8 mouse cellular contexts compared by ENCODE assay signal in genomic region chr14:79089464-79089863, GRCm38 (mm10).
DNase-seq lines count a peak whose midpoint lies in the region; TF ChIP-seq lines count a peak whose summit lies in the region.

No protein-coding gene starts in this region.

- H3K4me3 ChIP-seq in olfactory bulb, adult 2 months (ENCODE audit: insufficient read depth, low read depth, low read length) = no peak overlapping the region

- DNase-seq in left cerebral cortex, adult 9 months (ENCODE audit: low spot score in 2 of 2) = peak; percentile 12 to 44
- DNase-seq in left cerebral cortex, adult 18-20 months (ENCODE audit: low spot score in 2 of 2) = no peak
- peak; percentile 72 for DNase-seq in brain, adult 2 months (ENCODE audit: low read depth, low spot score)
- peak; percentile 96 for DNase-seq in heart, adult 11 months
- DNase-seq in kidney, adult 9 months = peak; percentile 87
- no peak for DNase-seq in urinary bladder, postnatal 25 days (ENCODE audit: low spot score)
- DNase-seq in urinary bladder, postnatal 4 days (ENCODE audit: low spot score in 2 of 2) = no peak

- no peak for TF ChIP-seq POLR2A in olfactory bulb, adult 2 months (IDR thresholded peaks at IDR 0.05; ENCODE audit: insufficient read depth, low read depth, low read length)

- WGBS in olfactory bulb, adult 2 months = 16% methylated on average over 2 of the region's 2 CpGs

- H3K27ac ChIP-seq in olfactory bulb, adult 2 months (ENCODE audit: insufficient read depth, low read depth, low read length) = peak overlapping the region; percentile 94

- peaks cover 12% of the 10 kb centered on the region for H3K4me1 ChIP-seq in olfactory bulb, adult 2 months (ENCODE audit: control insufficient read depth, insufficient read depth, low read length)

- TF ChIP-seq CTCF in olfactory bulb, adult 2 months (IDR thresholded peaks at IDR 0.05; ENCODE audit: insufficient read depth, low read depth, low read length) = no peak

Comparison
In these comparisons a context has a peak if more than half of its experiments do, and no peak if none do; other contexts are left out.
1. DNase-seq: peak in left cerebral cortex, adult 9 months (2 of 2), brain, adult 2 months (single experiment), heart, adult 11 months (single experiment) and kidney, adult 9 months (single experiment); none in left cerebral cortex, adult 18-20 months (0 of 2), urinary bladder, postnatal 25 days (single experiment) and urinary bladder, postnatal 4 days (0 of 2).